Mouse (Mus musculus): Measurements from ENCODE around the gene Atp5k. TPM values are rescaled to one million over a fixed set of nuclear protein-coding genes. Genes with fewer than 3 reads are reported as not detected.

The Atp5k gene
- polyA plus RNA-seq (2012; rRNA removed): 219 and 292 TPM in 2 replicates

DNA sequence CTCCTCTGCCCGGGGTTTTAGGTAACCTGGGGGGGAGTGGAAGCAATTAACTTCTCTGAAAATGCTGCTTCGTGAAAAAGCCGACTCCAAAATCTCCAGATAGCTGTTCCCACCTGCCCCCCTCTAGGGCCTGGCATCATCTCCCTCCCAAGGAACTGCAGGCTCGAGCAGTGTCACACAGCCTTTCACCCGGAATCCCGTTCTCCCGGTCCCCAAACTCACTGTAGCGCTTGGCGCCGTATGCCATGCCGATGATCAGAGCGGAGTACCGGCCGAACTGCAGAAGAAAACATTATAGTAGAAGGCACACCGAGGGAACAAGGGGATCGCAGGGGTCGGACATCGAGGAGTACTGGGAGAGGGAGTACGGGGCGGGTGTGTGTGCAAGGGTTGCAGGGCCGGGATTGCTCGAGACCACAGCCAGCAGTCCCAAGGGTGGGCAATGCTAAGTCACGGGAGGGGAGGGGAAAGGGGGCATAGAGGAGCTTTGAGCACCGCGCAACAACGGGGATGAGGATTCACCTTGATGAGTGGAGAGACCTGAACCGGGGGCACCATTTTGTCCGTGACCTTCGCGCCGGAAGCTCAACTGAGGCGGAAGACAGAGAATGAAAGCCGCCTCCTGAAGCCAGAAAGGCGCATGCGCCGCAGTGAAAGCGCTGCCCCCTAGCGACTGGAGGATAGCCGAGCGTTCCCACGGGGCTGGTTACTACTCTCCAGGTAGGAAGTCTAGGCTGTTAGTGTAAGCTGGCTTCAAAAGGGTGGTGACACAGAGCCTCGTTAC lies at the start of gene Atp5k:
Gene Atp5k, minus strand, starts transcription at position 645 of the 784 bp plus-strand sequence.
- DNase-seq (ENCODE audit: low spot score): peak; percentile 86

DNA sequence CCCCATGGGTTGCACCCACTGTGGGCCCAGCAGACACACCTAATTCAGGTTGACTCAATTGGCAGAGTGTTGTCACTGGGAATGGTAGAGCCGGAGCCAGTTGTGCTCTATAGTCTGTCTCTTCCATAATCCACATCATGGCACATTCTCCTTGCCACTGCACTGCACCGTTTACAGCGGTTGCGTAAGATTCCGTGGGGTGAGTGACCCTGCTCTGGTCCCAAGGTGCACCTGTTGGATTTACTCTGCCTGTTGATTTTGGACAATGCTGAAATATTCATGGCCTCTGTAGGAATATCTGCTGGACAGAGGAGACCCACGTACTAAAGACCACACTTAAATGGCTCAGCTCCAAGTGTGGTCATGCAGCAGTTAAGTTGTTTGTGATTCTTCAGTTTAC lies 48.8 kb upstream of the Atp5k start:
- no peak for DNase-seq (ENCODE audit: low spot score)

DNA sequence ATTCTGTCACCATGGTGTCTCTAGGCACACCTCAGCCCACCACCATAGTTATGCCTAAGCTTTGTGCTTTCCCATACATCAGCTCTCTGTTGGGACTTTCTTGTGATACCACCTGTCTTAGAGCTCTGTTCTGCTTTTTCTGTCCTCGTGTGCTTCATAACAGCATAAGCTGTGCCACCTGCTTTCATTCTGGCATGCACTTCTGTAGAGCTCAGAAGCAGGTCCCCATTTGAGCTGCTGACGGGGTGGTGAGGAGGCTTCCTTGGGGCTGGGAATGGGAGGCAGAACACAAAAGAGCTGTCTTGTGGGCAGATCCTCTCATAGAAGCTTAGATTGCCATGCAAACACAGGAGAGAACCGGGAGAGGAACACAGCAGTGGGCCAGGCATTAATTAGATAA lies 41.7 kb upstream of the Atp5k start:
- no peak for DNase-seq (ENCODE audit: low spot score)

DNA sequence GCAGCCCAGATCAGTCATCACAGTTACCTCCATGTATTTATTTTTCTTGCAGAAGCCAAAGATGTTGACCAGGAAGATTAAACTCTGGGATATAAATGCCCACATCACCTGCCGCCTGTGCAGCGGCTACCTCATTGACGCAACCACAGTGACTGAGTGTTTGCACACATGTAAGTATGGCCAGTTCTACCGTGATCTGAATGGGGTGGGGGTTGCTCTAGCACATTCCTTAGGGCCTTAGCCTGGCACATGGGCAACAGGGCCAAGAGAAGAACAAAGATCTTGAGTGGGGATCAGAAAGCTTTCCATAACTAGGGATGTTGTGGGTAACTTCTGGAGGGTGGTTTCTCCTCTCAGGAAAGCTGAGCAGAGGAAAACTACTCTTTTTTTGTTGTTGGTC lies 39.5 kb upstream of the Atp5k start:
- no peak for DNase-seq (ENCODE audit: low spot score)

DNA sequence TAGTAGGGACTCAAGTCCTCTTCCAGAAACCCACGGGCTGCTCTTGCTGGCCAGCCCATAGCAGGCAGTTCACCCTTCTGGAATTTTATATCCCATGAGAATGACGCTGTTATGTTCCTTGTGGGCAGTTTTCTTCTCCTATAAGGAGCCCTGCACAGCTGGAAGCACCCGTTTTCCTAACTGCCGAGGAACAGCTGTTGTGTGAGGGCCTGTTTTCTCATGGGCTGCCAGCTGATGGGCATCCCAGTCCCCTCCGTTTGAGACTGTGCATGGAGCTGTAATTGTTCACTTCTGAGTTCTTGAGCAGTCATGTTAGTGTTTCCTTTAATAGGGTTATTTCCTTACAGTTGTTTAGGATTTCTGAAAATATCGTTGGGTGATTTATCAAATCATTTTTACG lies 35.4 kb upstream of the Atp5k start:
- DNase-seq (ENCODE audit: low spot score): no peak

DNA sequence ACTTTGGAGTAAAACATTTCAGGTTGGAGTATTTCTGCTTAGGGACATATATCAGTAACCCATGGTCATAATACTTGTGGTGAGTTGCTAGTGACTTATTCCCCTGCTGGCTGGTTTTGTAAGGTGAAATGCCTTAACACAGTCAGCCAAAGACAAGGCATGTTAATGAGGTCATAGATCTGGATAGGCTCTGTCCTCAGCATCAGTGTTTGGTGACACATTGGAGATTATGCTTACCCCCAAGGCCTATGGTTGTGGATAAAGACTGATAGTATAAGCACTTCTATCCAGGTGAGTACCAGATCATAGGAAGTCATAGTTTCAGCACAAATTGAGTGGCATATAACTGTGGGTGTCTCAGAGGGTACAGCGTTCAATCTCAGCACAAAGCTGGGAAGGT lies 32.4 kb upstream of the Atp5k start:
- DNase-seq (ENCODE audit: low spot score): no peak

DNA sequence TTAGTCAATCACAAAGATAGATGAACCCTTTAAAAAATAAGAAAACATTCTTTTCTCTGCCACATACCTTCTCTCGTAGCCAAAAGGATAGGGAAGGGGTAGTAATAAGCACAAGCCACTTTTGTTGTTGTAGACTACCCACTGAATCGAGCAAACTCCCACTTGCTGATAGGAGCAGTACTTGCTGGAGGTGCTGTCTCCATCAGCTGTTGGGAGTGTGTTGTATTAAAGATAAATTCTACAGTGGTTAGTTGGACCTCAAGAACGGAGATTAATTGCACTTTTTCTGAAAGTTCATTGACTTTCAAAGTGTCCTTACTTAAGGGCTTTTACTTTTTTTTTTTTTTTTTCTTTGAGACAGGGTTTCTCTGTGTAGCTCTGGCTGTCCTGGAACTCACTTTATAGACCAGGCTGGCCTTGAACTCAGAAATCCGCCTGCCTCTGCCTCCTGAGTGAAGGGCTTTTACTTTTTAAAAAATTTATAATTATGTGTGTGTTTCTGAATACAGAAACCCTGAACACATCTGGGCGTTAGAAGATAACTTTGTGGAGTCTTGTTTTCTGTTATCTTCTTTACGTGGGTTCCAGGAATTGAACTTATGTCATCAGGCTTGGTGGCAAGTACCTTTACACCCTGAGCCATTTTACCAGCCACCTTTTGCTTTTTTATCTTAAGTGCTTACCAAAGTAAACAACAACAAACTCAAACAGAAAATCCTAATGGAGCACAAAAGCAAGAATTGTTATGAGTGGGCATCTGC lies 31.1 kb upstream of the Atp5k start:
- no peak for DNase-seq (ENCODE audit: low spot score)

DNA sequence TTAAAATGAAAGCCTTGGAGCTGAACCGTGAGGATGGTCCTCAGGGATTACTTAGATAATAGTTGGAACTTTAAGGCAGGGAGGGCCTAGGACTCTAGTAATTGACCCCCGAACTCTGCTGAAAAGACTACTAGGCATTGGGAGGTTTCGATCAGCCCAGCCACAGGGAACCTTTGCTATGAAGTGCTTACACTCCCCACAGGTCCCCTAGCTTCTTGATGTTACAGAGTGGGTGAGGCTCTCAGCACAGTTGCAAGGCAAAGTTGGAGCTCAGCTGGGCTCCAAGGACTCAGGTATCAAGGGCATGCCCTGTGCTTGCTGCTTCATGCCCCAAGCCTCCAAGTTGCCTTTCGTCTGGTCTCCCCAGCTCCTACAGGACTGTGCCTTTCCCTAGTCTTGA lies 28.2 kb upstream of the Atp5k start:
- no peak for DNase-seq (ENCODE audit: low spot score)

DNA sequence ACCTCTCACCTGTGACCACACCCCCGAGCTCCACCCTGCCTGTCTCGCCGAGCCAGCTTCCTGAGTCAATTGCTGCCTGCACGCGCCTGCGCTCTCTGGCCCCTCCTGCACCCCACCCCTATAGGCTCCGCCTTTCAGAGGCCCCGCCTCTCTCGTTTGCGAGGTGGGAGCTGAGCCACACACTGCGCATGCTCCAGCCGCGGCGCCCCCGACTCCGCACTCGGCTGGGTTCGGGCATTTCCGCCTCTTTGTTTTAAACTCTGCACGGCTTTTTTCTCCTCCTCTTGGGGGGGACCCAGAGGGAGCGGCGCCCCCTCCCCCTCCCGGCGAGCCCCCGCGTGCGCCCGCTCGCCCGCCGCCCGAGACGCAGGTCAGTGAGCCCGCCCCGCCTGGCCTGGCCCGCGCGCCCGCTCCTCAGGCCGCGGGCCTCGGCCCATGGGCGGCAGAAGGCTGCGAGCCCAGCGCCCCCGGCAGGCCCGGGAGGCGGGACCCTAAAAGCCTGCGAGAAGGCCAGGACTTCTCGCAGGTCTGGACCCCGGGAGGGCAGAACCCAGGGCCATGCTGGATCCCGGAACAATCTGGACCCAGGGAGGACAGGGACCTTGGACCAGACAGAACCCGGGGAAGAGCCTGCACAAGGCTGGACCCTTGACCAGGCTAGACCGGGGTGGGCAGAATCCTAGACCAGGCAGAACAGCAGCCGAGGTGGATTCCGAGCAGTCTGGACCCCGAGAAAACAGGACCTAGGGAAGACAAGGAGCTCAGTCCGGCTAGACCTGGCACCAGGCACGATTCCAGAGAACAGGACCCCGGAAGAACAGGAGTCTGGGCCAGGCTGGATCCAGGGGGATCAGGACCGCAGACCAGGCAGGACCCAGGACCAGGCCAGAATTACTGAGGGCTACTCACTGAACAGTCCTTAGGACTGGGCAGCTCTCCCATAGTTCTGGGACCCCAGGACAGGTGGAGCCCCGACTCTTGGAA lies 27.1 kb upstream of the Atp5k start, which contains the start of gene Pcgf3:
Gene Pcgf3, plus strand, starts transcription at position 151 of the 984 bp plus-strand sequence.
- peak; percentile 90 for DNase-seq (ENCODE audit: low spot score)

DNA sequence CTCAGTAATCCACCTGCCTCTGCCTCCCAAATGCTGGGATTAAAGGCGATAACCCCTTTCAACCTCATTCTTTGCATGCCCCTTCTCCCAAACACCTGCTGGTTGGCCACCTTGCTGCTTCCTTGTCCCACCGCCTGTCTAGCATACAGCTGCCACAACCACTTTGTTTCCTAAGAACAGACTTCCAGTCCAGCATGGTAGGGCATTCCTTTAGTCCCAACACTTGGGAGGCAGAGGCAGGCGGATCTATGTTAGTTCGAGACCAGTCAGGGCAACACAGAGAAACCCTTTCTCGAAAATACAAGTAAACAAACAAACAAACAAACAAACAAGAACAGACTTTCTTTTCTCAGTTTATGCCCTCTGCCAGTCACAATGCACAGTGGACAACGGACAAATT lies 26.2 kb upstream of the Atp5k start:
- DNase-seq (ENCODE audit: low spot score): no peak

DNA sequence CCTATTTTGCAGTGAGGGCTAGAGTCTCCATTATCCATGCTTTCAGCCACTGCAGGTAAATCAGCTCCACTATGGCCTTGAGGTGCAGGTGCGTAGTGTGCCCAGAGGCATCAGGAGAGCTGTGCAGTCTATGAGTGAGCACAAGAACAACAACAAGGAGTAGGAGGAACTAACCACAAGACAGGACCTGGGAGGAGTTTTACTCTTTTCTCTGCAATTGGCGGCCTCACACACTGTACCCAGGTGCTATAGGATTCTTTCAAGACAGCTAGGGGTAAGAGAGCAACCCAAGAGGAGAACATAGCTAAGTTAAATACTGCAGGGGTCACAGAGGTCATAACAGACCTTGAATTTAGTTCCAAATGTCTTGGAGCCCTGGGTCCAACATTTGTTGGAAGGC lies 24.5 kb upstream of the Atp5k start:
- no peak for DNase-seq (ENCODE audit: low spot score)

DNA sequence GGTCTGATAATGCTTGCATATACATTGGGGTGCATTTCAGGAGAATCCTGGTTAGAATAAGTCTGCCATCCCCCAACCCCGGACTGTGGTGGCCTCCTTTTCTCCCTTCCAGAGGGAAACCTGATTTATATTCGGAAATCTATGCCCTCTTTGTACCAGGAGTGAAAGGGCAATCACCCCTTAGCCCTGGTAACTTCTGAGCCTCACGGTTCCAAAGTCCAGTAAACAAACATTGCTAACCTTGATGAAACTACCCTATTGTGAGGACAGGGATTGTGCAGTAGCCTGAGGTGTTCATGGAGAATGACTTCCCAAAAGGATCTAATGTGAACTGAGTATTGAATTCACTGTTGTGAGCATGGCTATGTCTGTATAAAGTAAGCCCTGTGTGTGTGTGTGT lies 19.8 kb upstream of the Atp5k start:
- no peak for DNase-seq (ENCODE audit: low spot score)

DNA sequence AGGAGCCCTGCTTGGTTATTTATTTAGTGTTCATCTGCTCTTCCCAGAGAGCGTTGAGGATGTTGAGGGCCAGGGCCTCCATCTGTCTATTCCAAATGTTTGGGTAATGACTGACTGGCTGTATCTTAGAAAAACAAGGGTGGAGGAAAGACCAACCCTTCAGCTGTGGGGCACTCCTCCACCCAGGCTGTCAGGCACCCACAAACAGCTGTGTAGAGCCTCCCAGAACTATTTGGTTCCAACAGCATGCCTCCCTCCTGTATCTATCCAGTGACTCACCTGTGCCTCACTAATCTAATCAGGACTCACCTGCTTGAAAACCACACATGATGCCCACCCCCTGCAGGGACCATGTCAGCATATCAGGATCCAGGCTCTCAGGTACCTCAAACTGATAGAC lies 18.2 kb upstream of the Atp5k start:
- no peak for DNase-seq (ENCODE audit: low spot score)

DNA sequence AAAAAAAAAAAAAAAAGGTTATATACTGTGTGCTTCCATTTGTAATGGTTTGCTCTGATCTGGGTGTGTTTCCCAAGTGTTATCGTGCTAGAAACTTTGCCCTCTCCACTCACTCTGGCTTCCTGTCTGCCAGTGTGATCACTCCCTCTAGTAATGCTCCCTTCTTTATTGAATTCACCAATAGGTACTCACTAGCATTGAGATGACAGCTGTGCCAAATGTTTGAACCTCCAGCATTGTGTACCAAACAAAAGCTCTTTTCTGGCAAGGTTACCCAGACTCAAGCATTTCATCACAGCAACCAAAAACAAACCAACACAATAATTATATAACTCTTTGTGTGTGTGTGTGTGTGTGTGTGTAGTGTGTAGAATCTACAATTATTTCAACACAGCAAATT lies 17.4 kb upstream of the Atp5k start:
- no peak for DNase-seq (ENCODE audit: low spot score)

DNA sequence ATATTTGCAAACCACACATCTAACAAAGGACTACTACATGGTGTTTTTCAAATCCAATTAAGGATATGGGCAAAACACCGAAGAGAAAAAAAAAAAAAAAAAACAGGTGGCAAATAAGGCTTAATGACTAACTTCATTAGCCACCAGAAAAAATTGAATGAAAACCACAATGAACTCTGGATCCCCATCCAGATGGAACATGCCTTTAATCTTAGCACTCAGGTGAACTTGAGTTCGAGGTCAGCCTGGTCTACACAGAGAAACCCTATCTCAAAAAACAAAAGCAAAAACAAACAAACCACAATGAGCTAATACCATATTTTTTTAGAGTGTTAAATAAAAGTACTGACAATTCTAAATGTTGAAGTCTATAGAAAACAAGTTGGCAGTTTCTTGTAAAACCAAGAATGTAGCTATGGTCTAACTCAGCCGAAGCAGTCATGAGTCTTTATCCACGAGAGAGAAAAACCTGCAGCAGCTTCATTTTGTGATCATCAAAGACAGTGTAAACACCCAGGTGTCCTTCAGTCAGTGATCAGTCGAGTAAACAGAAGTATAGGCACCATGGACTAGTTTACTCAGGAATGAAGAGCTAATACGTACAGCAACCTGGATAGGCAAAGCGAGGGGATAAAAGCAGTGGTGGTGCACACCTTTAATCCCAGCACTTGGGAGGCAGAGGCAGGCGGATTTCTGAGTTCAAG lies 16.7 kb upstream of the Atp5k start:
- DNase-seq (ENCODE audit: low spot score): no peak

DNA sequence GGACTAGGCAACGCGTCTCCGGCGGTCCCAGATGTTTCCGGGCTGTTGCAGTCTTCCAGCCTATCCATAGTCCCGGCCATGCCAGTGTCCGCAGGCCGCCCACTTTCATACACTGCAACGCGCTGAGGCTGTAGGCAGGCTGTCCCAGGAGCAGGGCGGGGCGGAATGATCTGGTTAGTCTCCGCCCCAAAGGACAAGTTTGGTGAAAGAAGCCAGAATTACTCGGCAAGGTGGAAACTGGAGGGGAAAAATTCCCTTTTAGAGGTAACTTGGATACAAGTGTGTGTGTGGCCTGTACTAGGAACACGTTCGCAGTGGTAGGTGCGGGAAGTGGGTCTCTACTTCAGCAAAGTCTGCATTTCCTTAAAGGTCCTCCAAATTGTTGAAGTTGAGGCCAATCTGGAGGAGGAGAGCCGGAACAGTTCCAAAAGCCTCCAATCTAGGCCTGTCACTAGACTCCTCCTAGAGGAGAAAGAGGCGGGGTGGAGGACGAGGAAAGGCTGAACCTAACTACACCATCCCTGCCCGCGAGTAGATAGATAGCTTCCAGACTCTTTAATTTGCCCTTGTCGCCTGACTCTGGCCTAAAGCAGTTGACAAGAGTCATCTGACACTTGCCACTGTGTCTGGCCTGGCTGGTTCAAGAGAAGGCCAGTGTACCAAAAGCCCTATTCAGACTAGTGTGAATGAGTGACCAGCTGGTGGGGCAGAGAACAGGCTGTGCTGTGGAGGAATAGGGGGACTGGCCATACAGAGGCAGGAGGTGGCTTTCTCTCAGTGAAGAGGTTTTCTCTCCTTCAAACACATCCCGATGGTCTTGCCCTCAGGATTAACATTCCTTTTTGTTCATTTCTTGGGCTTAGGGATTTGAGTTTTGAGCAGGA lies 14.8 kb upstream of the Atp5k start, which contains the start of gene Mfsd7a:
Gene Mfsd7a, minus strand, starts transcription at position 107 of the 884 bp plus-strand sequence.
- peak; percentile 59 for DNase-seq (ENCODE audit: low spot score)

DNA sequence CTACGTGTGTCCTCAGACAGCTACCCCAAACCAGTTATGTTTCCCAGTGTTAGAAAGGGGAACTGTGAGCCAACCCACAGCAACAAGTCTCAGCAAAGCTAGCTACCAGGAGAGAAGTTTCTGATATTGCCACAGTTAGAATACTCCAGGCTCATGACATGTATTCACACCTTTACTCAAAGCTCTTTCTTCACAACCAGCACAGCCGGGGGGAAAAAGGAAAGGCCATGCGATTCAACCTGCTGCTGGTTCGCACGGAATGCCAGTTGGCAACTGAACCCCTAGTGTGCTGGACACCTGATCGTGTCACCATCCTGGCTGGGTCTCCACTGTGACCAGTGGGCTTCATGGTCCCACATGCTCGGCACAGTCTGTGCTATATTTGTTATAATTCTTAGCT lies 13.6 kb upstream of the Atp5k start:
- DNase-seq (ENCODE audit: low spot score): no peak

DNA sequence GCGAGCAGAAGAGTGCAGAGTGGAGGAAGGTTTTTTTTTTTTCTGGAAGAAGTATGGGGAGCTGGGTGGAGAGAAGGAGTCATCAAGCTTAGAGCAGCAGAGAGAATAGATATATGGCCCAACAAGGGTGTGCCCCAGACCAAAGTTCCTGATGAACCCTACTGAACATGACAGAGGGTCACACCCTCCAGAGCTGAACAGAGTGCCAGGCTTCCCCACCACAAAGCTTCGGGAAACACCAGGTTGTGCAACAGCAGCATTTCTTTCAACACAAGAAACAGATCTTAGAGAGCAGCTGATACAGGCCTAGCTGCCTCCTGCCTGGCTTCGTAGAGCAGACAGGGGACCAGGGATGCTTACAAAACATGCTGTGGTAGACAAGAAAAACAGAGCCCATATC lies 12.7 kb upstream of the Atp5k start:
- no peak for DNase-seq (ENCODE audit: low spot score)

DNA sequence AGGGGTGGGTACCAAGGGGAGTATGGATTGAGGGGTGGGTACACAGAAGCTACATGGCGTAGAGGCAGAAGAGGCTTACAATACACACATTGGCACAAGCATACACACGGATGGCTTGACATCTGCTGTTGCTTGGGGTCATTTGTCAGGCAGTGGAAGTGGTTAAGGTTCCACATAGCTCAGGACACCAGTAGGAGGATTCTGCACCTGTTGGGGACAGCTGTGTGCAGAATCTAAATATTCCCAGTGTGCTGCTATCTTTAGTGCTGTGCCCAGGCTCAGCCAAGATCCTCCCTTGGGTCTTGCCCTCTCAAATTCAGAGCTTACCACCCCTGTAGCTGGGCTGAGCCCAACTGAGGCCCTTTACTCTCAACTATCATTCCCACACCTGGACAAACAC lies 1.9 kb upstream of the Atp5k start:
- DNase-seq (ENCODE audit: low spot score): no peak

DNA sequence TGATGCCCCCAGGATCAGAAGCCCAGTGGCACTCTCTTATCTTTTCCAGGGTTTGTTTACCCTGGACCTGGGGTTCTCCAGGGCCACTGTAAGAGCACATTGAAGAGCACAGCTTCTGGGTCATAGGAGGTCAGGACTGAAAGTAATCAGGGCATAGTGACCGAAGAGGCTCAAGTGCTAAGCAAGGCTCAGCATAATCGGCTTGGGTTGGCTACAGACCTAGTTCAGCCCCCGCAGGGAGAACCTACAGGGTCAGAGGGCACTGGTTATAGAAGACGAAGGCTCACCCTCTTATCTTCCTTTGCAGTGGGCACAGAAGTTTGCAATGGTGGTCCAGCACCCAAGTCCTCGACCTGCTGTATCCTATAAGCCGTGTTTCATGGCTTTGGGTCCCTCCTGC lies 3.1 kb downstream of the Atp5k start:
- DNase-seq (ENCODE audit: low spot score): no peak

Data from urinary bladder, adult 2 months (tissue).